Mouse (Mus musculus) c-Kit-positive CD71-positive TER-119-positive erythroid progenitor cells, embryonic 14.5 days (primary cell): Measurements from ENCODE around the gene Rgs9bp.
"Not testable (repeated sequence)": the region's sequence is repeated elsewhere in the genome, so short reads cannot be mapped to it uniquely, and the experiment has no call there.

Experiments
- DNase-seq: peaks from one replicate; pipeline ENCODE4 v3.0.0-alpha.2; 2013; ENCODE audit warnings: low spot score

Gene Rgs9bp

DNA sequence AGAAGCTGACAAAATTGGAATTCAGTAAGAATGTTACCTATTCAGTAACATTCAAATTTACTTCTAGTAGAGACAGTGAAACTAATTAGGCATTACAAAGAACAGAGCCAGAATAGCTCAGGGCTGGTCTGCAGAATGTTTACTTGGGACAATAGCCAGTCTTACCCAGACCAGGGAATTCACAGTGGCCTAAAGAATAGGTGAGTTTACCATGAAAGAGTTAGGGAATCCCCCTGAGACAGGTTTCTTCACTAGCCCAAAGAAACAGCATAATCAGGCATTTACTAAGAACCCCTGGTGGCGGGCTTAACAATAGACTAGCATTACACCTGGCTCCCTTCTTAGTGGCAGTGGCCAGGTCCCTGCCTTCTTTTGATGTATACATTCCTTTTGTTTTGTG, 54.8 kb downstream of the Rgs9bp start:
- DNase-seq = not testable (repeated sequence)

DNA sequence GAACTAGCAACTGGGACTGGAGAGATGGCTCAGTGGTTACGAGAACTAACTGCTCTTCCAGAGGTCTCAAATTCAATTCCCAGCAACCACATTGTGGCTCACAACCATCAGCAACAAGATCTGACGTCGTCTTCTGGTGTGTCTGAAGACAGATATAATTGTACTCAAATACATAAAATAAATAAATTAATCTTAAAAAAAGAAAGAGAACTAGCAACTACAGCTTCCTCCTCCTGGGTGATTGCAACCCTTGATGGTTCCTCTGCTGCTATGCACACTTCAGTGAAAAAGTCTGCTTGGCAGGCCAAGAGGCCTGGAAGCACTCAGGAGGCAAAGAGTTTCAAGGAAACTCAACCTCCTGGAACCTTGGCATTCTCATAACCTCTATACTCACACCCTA, 55.4 kb downstream of the Rgs9bp start:
- no peak for DNase-seq
